Mouse (Mus musculus) layer of hippocampus, adult 9-11 months (tissue): Measurements from ENCODE around the gene Dnm2.

ENCODE experiments used
- DNase-seq: peaks from one replicate; pipeline ENCODE4 v3.0.0; 2022

Gene Dnm2

GRCm38 (mm10) chr9:21553607-21554273, 129.0 kb downstream of the Dnm2 start:
- DNase-seq: no peak

- no peak for DNase-seq
Measured at GRCm38 (mm10) chr9:21555198-21555742, 130.6 kb downstream of the Dnm2 start.

GRCm38 (mm10) chr9:21556996-21557395, 132.3 kb downstream of the Dnm2 start:
- DNase-seq: no peak
